Mouse (Mus musculus) C2C12 (cell line): ENCODE results near the gene Fez1. TPM values are rescaled to one million over a fixed set of nuclear protein-coding genes. Genes with fewer than 3 reads are reported as not detected.

Experiments
- H3K27me3 ChIP-seq: one replicate; pipeline ENCODE4 v1.6.1; 2011; ENCODE audit not compliant: control insufficient read depth, insufficient read depth, insufficient read length
- H3K36me3 ChIP-seq: one replicate; pipeline ENCODE4 v1.6.1; 2011; ENCODE audit not compliant: control insufficient read depth, insufficient read depth
- H3K4me3 ChIP-seq: one replicate; pipeline ENCODE4 v1.5.1; 2011; ENCODE audit warnings: mild to moderate bottlenecking, control low read depth; ENCODE audit not compliant: poor library complexity, insufficient read depth, severe bottlenecking
- H3K79me2 ChIP-seq: one replicate; pipeline ENCODE4 v1.6.1; 2011; ENCODE audit not compliant: control insufficient read depth, insufficient read depth
- H3K79me3 ChIP-seq: one replicate; pipeline ENCODE4 v1.6.1; 2011; ENCODE audit warnings: low read depth, control low read depth
- H3ac ChIP-seq: one replicate; pipeline ENCODE3; 2011; ENCODE audit warnings: low read depth; ENCODE audit not compliant: control insufficient read depth, insufficient read length
- CEBPB ChIP-seq: IDR thresholded peaks from one replicate; pipeline ENCODE4 v1.6.1; 2011; ENCODE audit warnings: low read depth, mild to moderate bottlenecking, control low read depth, moderate library complexity
- CTCF ChIP-seq: IDR thresholded peaks from one replicate; pipeline ENCODE4 v1.5.1; 2011; ENCODE audit not compliant: control insufficient read depth, insufficient read depth, insufficient read length
- FOSL1 ChIP-seq: IDR thresholded peaks from one replicate; pipeline ENCODE4 v1.8.0; 2011; ENCODE audit warnings: mild to moderate bottlenecking, low read length; ENCODE audit not compliant: poor library complexity, insufficient read depth, severe bottlenecking
- MAX ChIP-seq: IDR thresholded peaks from one replicate; pipeline ENCODE4 v1.6.1; 2011; ENCODE audit warnings: mild to moderate bottlenecking, control low read depth
- MYOD1 ChIP-seq: IDR thresholded peaks from one replicate; pipeline ENCODE4 v1.6.1; 2011; ENCODE audit warnings: low read depth; ENCODE audit not compliant: control insufficient read depth, insufficient read length
- MYOG ChIP-seq: IDR thresholded peaks from one replicate; pipeline ENCODE4 v1.6.1; 2011; ENCODE audit not compliant: control insufficient read depth, insufficient read length; ENCODE audit errors: extremely low read depth
- USF1 ChIP-seq: IDR thresholded peaks from one replicate; pipeline ENCODE4 v1.6.1; 2011; ENCODE audit warnings: low read depth, mild to moderate bottlenecking, control low read depth, moderate library complexity
- polyA plus RNA-seq: library from polyadenylated mRNA; unstranded; fragments of >200 nt; fragmentation: generic; extraction: Trizol; gene quantifications from one replicate; pipeline ENCODE4 v1.2.1, GENCODE M21; 2012; ENCODE audit warnings: missing spikeins

The Fez1 gene
- polyA plus RNA-seq, 1 experiment, result 0.32 TPM

DNA sequence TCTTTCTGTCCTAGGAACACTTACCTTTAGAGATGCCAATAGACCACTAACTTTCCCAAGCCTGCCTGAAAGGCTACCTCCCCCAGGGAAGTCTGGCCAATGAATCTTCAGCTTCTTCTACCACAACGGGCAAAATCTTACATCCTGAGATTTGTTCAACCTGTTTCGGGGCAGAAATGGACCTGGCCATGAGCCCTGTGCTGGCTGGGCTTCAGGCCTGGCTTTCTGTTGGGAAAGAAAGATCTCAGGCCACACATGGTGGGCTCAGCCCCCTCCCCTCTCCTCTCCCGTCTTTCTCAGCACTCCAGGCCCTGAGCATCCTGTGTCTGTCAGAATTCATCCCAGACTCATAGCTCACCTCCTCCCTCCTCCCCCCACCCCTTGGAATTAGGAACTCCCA lies 96.9 kb downstream of the Fez1 start:
- H3ac ChIP-seq, result no peak overlapping the region
- TF ChIP-seq CTCF (no peak), MYOD1 (no peak), FOSL1 (no peak), CEBPB (no peak), MYOG (no peak), MAX (no peak)
- no peaks in the 10 kb centered on the region for H3K27me3 ChIP-seq
- H3K4me3 ChIP-seq, result no peak overlapping the region
- H3K79me3 ChIP-seq, result no peaks in the 10 kb centered on the region
- H3K79me2 ChIP-seq, result no peaks in the 10 kb centered on the region
- no peaks in the 10 kb centered on the region for H3K36me3 ChIP-seq

DNA sequence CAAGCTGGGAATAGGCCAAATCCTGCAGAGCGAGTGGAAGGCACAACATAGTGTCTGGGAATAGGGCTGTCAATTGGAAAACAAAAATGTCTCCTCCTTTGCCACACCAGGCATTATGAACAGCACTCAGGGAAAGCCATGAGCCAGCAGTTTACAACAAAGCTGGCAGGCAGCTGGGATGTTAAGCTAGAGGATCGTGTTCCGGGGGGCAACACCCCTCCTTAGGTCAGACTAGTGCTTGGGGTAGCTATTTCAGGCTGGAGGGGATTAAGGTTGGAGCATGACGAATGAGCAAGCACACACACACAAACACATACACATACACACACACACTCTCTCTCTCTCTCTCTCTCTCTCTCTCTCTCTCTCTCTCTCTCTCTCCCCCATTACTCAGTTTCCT lies 97.8 kb downstream of the Fez1 start:
- H3ac ChIP-seq, result no peak overlapping the region
- H3K79me2 ChIP-seq, result no peaks in the 10 kb centered on the region
- no peaks in the 10 kb centered on the region for H3K36me3 ChIP-seq
- no peaks in the 10 kb centered on the region for H3K27me3 ChIP-seq
- no peak overlapping the region for H3K4me3 ChIP-seq
- H3K79me3 ChIP-seq, result no peaks in the 10 kb centered on the region
- TF ChIP-seq FOSL1 (no peak), MAX (no peak), CTCF (no peak), MYOG (no peak), CEBPB (no peak), USF1 (no peak), MYOD1 (no peak)

DNA sequence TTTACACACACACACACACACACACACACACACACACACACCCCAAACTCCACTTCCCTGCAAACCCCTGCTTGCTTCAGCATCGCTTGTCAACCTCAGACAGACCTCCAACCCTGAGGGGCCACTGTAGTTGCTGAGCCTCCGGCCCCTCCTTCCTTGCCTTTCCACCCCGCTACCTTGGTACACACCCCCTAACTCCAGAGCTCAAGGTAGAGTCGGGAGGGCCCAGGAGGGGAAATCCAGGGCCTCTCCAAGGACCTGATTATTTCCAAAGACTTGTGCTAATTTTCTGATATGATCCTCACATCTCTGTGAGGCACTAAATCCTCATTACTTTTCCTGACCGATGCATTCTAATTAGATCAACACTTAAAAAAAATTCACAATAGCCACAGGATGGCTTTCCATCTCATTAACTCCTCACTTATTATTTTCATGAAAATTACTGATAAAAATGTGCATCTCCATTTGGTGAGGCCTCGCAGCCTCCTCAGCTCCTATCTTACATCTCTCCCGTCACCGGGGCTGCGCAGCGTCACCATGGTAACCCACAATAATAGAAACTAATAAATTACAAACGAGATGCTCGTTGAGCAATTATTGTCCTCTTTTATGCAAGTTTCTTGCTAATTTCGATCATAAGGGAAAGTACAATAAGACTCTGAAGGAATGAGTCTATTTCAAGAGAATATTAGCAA lies 100.2 kb downstream of the Fez1 start:
- no peak overlapping the region for H3ac ChIP-seq
- H3K27me3 ChIP-seq, result no peaks in the 10 kb centered on the region
- H3K79me2 ChIP-seq, result no peaks in the 10 kb centered on the region
- TF ChIP-seq MYOD1 (no peak), MAX (no peak), FOSL1 (no peak), CEBPB (no peak), CTCF (no peak), USF1 (no peak), MYOG (no peak)
- H3K4me3 ChIP-seq, result no peak overlapping the region
- H3K79me3 ChIP-seq, result no peaks in the 10 kb centered on the region
- H3K36me3 ChIP-seq, result no peaks in the 10 kb centered on the region

DNA sequence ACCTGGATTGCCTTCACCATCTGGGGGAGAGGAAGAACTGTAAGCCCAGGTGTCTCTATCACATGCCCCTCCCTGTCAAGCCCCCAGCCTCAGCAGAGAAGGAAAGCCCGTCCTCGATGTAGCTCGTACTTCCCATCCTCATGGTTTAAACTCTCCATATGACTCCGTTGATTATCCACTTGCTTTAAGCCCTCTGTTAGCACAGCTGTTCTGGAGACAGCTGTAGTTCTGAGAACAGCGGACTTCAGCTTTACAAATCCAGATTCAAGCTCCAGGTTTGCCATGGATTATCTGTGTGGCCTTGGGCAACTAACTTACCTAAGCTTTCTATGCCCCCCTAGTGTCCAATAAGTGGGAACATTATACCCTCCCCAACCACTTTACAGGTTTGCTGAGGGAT lies 102.1 kb downstream of the Fez1 start:
- no peak overlapping the region for H3K4me3 ChIP-seq
- H3K36me3 ChIP-seq, result no peaks in the 10 kb centered on the region
- H3ac ChIP-seq, result no peak overlapping the region
- no peaks in the 10 kb centered on the region for H3K79me2 ChIP-seq
- no peaks in the 10 kb centered on the region for H3K27me3 ChIP-seq
- no peaks in the 10 kb centered on the region for H3K79me3 ChIP-seq
- TF ChIP-seq CTCF, result no peak
- TF ChIP-seq MYOG, result no peak
- TF ChIP-seq FOSL1, result no peak
- no peak for TF ChIP-seq MAX
- TF ChIP-seq USF1, result no peak
- no peak for TF ChIP-seq CEBPB
- no peak for TF ChIP-seq MYOD1

Other genes with a start within 250 kb of the Fez1 start
- not detected for gene Gm17689, start 239.2 kb upstream of the Fez1 start, polyA plus RNA-seq
- gene A630095E13Rik, start 178.5 kb upstream of the Fez1 start, polyA plus RNA-seq, result 0.07 TPM
- 0.04 TPM for gene Acrv1, start 128.6 kb upstream of the Fez1 start, polyA plus RNA-seq
- 6.4 TPM for gene Chek1, start 94.8 kb upstream of the Fez1 start, polyA plus RNA-seq
- 287 TPM for gene Stt3a, start 54.2 kb upstream of the Fez1 start, polyA plus RNA-seq
- gene Ei24, start 24.5 kb upstream of the Fez1 start, polyA plus RNA-seq, result 50.7 TPM